Mouse (Mus musculus) small intestine, adult 2 months (tissue): ENCODE measurements at regions not wholly inside any gene's neighbourhood (a gene's known extent, or its start where the extent isn't known, plus 50 kb on each side); places are given as distances from the start of the nearest gene placed in this dataset.

ENCODE experiments used
- CTCF ChIP-seq: fragments of 200-500 bp; IDR thresholded peaks from 2 replicates; pipeline ENCODE4 v1.5.1; 2012; ENCODE audit warnings: low read depth, mild to moderate bottlenecking, control low read depth, inconsistent platforms, low read length, moderate library complexity, mixed read lengths; ENCODE audit not compliant: insufficient replicate concordance, insufficient read length; ENCODE audit errors: extremely low read depth
- POLR2A ChIP-seq: fragments of 200-500 bp; IDR thresholded peaks from 2 replicates; pipeline ENCODE4 v1.6.1; 2012; ENCODE audit warnings: low read depth, mild to moderate bottlenecking, control low read depth, inconsistent platforms, low read length, moderate library complexity

- TF ChIP-seq CTCF (no peak), POLR2A (no peak)
Observed at GRCm38 (mm10) chr11:24615436-24615835, 537.6 kb downstream of the Bcl11a start.
